ENCODE assay signal across 8 mouse cellular contexts in genomic region chr12:12693838-12694777, GRCm38 (mm10).
DNase-seq lines count a peak whose midpoint lies in the region; ATAC-seq lines count a peak whose summit lies in the region.

No protein-coding gene starts in this region.

- no peaks in the 10 kb centered on the region for H3K36me3 ChIP-seq in heart, embryonic 14.5 days (ENCODE audit: control insufficient read depth, insufficient read depth, low read length)
- H3K36me3 ChIP-seq in embryonic facial prominence, embryonic 10.5 days (replicated peaks) = no peaks in the 10 kb centered on the region
- no peaks in the 10 kb centered on the region for H3K36me3 ChIP-seq in hindbrain, embryonic 15.5 days

- intact Hi-C loops in heart, postnatal 36 days (cut with DNase I) = no loop called here

- peaks cover 8% of the 10 kb centered on the region; the same call in 1 of the 2 replicates for H3K27me3 ChIP-seq in heart, embryonic 14.5 days (ENCODE audit: control insufficient read depth, insufficient read depth, low read length)
- peaks cover 25% of the 10 kb centered on the region for H3K27me3 ChIP-seq in embryonic facial prominence, embryonic 10.5 days (replicated peaks; ENCODE audit: low read depth, poor library complexity, severe bottlenecking)
- peaks cover 3% of the 10 kb centered on the region; the same call in 1 of the 2 replicates for H3K27me3 ChIP-seq in hindbrain, embryonic 15.5 days

- peak overlapping the region; percentile 21; the same call in 1 of the 2 replicates for H3K9ac ChIP-seq in heart, embryonic 14.5 days (ENCODE audit: low read length)
- no peak overlapping the region for H3K9ac ChIP-seq in hindbrain, embryonic 15.5 days

- peak overlapping the region; percentile 53 for H3K4me2 ChIP-seq in heart, embryonic 14.5 days (ENCODE audit: low read length)
- peak overlapping the region; percentile 32 for H3K4me2 ChIP-seq in hindbrain, embryonic 15.5 days

- H3K4me1 ChIP-seq in heart, embryonic 14.5 days (ENCODE audit: control insufficient read depth in 2 of 2, insufficient read depth in 2 of 2, low read length in 2 of 2) = peaks cover 8 to 10% of the 10 kb centered on the region in 2 experiments
- peaks cover 26% of the 10 kb centered on the region for H3K4me1 ChIP-seq in embryonic facial prominence, embryonic 10.5 days
- H3K4me1 ChIP-seq in hindbrain, embryonic 15.5 days (replicated peaks) = peaks cover 15% of the 10 kb centered on the region

- H3K4me3 ChIP-seq in heart, embryonic 14.5 days (ENCODE audit: control insufficient read depth in 1 of 2, insufficient read depth in 1 of 2, low read depth in 1 of 2, low read length in 2 of 2) = 0 out of 4 replicates have a peak overlapping the region, but pooled peaks have one; percentile 2 to 6
- peak overlapping the region; percentile 34 for H3K4me3 ChIP-seq in embryonic facial prominence, embryonic 10.5 days
- no peak overlapping the region for H3K4me3 ChIP-seq in hindbrain, embryonic 15.5 days

- H3K9me3 ChIP-seq in heart, embryonic 14.5 days (ENCODE audit: control insufficient read depth, low read length) = no peaks in the 10 kb centered on the region
- no peaks in the 10 kb centered on the region for H3K9me3 ChIP-seq in embryonic facial prominence, embryonic 10.5 days
- no peaks in the 10 kb centered on the region for H3K9me3 ChIP-seq in hindbrain, embryonic 15.5 days

- ATAC-seq in heart, embryonic 14.5 days (ENCODE audit: insufficient number of reproducible peaks, insufficient read depth, low FRiP score, low read depth) = no peak
- ATAC-seq in hindbrain, embryonic 15.5 days (ENCODE audit: low FRiP score, low read depth) = peak; percentile 52; the same call in 1 of the 2 replicates

- no peak overlapping the region for H3K27ac ChIP-seq in heart, embryonic 14.5 days (replicated peaks in 1 of 2; ENCODE audit: control insufficient read depth in 1 of 2, insufficient read depth in 1 of 2, low read depth in 2 of 2, low read length in 2 of 2)
- H3K27ac ChIP-seq in embryonic facial prominence, embryonic 10.5 days (replicated peaks) = peak overlapping the region; percentile 63
- no peak overlapping the region for H3K27ac ChIP-seq in hindbrain, embryonic 15.5 days (replicated peaks)

- no peak for DNase-seq in heart, postnatal 36 days
- DNase-seq in embryonic facial prominence, embryonic 10.5 days (ENCODE audit: low spot score) = peak; percentile 65
- DNase-seq in neural tube, embryonic 10.5 days (ENCODE audit: extremely low spot score, low spot score) = peak; percentile 69
- no peak for DNase-seq in urinary bladder, postnatal 10 days (ENCODE audit: low spot score)
- DNase-seq in adrenal gland, postnatal 25 days = no peak
- no peak for DNase-seq in kidney, postnatal 10 days

- 24% methylated on average over 29 of the region's 29 CpGs for WGBS in heart, embryonic 14.5 days
- 8% methylated on average over 29 of the region's 29 CpGs for WGBS in embryonic facial prominence, embryonic 10.5 days
- 9% methylated on average over 29 of the region's 29 CpGs for WGBS in hindbrain, embryonic 15.5 days

Comparison
In these comparisons a context has a peak if more than half of its experiments do, and no peak if none do; other contexts are left out.
1. DNase-seq: peak in embryonic facial prominence, embryonic 10.5 days (single experiment) and neural tube, embryonic 10.5 days (single experiment); none in heart, postnatal 36 days (0 of 2), urinary bladder, postnatal 10 days (single experiment), adrenal gland, postnatal 25 days (single experiment) and kidney, postnatal 10 days (single experiment).